Mouse (Mus musculus) stomach, postnatal 0 days (tissue): ENCODE data around the gene Igsf9b. TPM values are rescaled to one million over a fixed set of nuclear protein-coding genes. Genes with fewer than 3 reads are reported as not detected.
A peak's percentile ranks its signal among the peaks of the same experiment; 100 is the strongest.

ENCODE experiments used
- ATAC-seq: fragments of 200-750 bp; cut with Nextera tagmentation; 2 replicates; pipeline ENCODE4 v1.8.0; 2017; ENCODE audit not compliant: low FRiP score, low TSS enrichment
- DNase-seq: peaks from one replicate; pipeline ENCODE4 v3.0.0-alpha.2; 2016; ENCODE audit warnings: low spot score
- H3K27ac ChIP-seq: fragments of 300-500 bp; sonication (generic); replicated peaks from 2 replicates; pipeline ENCODE4 v1.5.1; 2014; ENCODE audit warnings: mild to moderate bottlenecking, control low read depth
- H3K27me3 ChIP-seq: fragments of 300-500 bp; sonication (generic); 2 replicates; pipeline ENCODE4 v1.6.1; 2014; ENCODE audit warnings: low read length; ENCODE audit not compliant: control insufficient read depth, insufficient read depth
- H3K36me3 ChIP-seq: fragments of 300-500 bp; sonication (generic); 2 replicates; pipeline ENCODE4 v1.6.1; 2014; ENCODE audit warnings: low read length, mixed read lengths; ENCODE audit not compliant: control insufficient read depth, insufficient read depth
- H3K4me1 ChIP-seq: fragments of 300-500 bp; sonication (generic); replicated peaks from 2 replicates; pipeline ENCODE4 v1.6.1; 2014; ENCODE audit warnings: antibody characterized with exemption; ENCODE audit not compliant: control insufficient read depth, insufficient read depth
- H3K4me2 ChIP-seq: fragments of 300-500 bp; sonication (generic); replicated peaks from 2 replicates; pipeline ENCODE4 v1.6.1; 2014; ENCODE audit warnings: low read depth, mild to moderate bottlenecking, control low read depth, moderate library complexity
- H3K4me3 ChIP-seq: fragments of 300-500 bp; sonication (generic); 2 replicates; pipeline ENCODE4 v1.5.1; 2014; ENCODE audit warnings: low read depth, low read length, control low read depth
- H3K9ac ChIP-seq: fragments of 300-500 bp; sonication (generic); 2 replicates; pipeline ENCODE4 v1.6.1; 2014; ENCODE audit warnings: mild to moderate bottlenecking, low read length, control low read depth, mixed read lengths
- H3K9me3 ChIP-seq: fragments of 300-500 bp; sonication (generic); 2 replicates; pipeline ENCODE4 v1.6.1; 2016; ENCODE audit warnings: low read length; ENCODE audit not compliant: control insufficient read depth
- CTCF ChIP-seq: IDR thresholded peaks from 2 replicates; pipeline ENCODE4 v1.5.1; 2016; ENCODE audit warnings: antibody characterized with exemption, low read depth, mild to moderate bottlenecking, moderate library complexity
- EP300 ChIP-seq: optimal IDR thresholded peaks from 2 replicates; pipeline ENCODE3; 2016; ENCODE audit warnings: antibody characterized with exemption
- WGBS: fragments of 180-500 bp; shearing (Covaris S2); extraction: QIAGEN DNeasy Blood & Tissue Kit; methylation state at CpG from one replicate; pipeline ENCODE4 v1.1.7; 2014; 5-methylcytosine and 5-hydroxymethylcytosine counted together
- polyA plus RNA-seq: library from polyadenylated mRNA; unstranded; fragments of >200 nt; fragmentation: Nextera tagmentation; extraction: Ambion mirVana; gene quantifications from 2 replicates; pipeline ENCODE4 v1.2.1, GENCODE M21; 2015

Igsf9b gene
- polyA plus RNA-seq, 1 experiment from 2014 or later: 6.0 TPM

GRCm38 (mm10) chr9:27325920-27326319 lies 26.9 kb downstream of the Igsf9b start:
- TF ChIP-seq EP300 (no peak), CTCF (peak; percentile 92)
- ATAC-seq (no peak), DNase-seq (peak; percentile 69)
- no peak overlapping the region for H3K4me2 ChIP-seq
- no peaks in the 10 kb centered on the region for H3K36me3 ChIP-seq
- 38% methylated on average over 2 of the region's 2 CpGs for WGBS
- H3K4me1 ChIP-seq: no peaks in the 10 kb centered on the region
- H3K27me3 ChIP-seq: no peaks in the 10 kb centered on the region
- H3K4me3 ChIP-seq: no peak overlapping the region
- H3K9ac ChIP-seq: no peak overlapping the region
- H3K9me3 ChIP-seq: no peaks in the 10 kb centered on the region
- H3K27ac ChIP-seq: no peak overlapping the region

- no peak for DNase-seq
- TF ChIP-seq CTCF (no peak), EP300 (no peak)
Observed at GRCm38 (mm10) chr9:27327558-27327957, 28.6 kb downstream of the Igsf9b start.

GRCm38 (mm10) chr9:27330374-27330773 lies 31.4 kb downstream of the Igsf9b start:
- H3K36me3 ChIP-seq: no peaks in the 10 kb centered on the region
- TF ChIP-seq EP300: no peak
- TF ChIP-seq CTCF: no peak
- 78% methylated on average over 4 of the region's 4 CpGs for WGBS
- H3K4me3 ChIP-seq: no peak overlapping the region
- no peaks in the 10 kb centered on the region for H3K27me3 ChIP-seq
- ATAC-seq (no peak), DNase-seq (no peak)
- H3K9me3 ChIP-seq: no peaks in the 10 kb centered on the region
- no peak overlapping the region for H3K4me2 ChIP-seq
- no peak overlapping the region for H3K27ac ChIP-seq
- H3K4me1 ChIP-seq: no peaks in the 10 kb centered on the region
- no peak overlapping the region for H3K9ac ChIP-seq

More at GRCm38 (mm10) chr9:27327558-27327957, 28.6 kb downstream of the Igsf9b start:
- H3K4me1 ChIP-seq: no peaks in the 10 kb centered on the region
- no peak for ATAC-seq
- H3K36me3 ChIP-seq: no peaks in the 10 kb centered on the region
- no peaks in the 10 kb centered on the region for H3K27me3 ChIP-seq
- H3K27ac ChIP-seq: no peak overlapping the region
- no peak overlapping the region for H3K9ac ChIP-seq
- no peak overlapping the region for H3K4me2 ChIP-seq
- WGBS: 84% methylated on average over 3 of the region's 3 CpGs
- no peaks in the 10 kb centered on the region for H3K9me3 ChIP-seq
- H3K4me3 ChIP-seq: no peak overlapping the region

DNA sequence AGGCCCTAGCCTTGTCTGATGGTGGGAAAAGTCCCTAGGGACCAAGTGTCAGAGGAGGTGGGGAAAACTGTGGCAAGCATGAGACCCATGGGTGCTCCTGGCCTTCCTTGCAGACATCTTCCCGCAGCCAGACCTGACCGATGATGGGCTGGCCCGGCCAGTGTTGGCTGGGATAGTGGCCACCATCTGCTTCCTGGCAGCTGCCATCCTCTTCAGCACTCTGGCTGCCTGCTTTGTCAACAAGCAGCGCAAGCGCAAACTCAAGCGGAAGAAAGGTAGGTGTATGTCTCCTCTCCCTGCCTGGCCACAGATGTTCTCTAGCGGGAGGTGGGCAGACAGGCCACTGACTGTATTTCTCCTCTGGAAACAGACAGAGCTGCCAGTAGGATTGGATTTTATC lies 32.5 kb downstream of the Igsf9b start:
- DNase-seq (no peak), ATAC-seq (no peak)
- no peak overlapping the region for H3K9ac ChIP-seq
- TF ChIP-seq CTCF (no peak), EP300 (no peak)
- H3K9me3 ChIP-seq: no peaks in the 10 kb centered on the region
- no peak overlapping the region for H3K4me3 ChIP-seq
- H3K4me2 ChIP-seq: no peak overlapping the region
- no peak overlapping the region for H3K27ac ChIP-seq
- 94% methylated on average over 7 of the region's 7 CpGs for WGBS
- no peaks in the 10 kb centered on the region for H3K4me1 ChIP-seq
- H3K36me3 ChIP-seq: no peaks in the 10 kb centered on the region
- no peaks in the 10 kb centered on the region for H3K27me3 ChIP-seq

DNA sequence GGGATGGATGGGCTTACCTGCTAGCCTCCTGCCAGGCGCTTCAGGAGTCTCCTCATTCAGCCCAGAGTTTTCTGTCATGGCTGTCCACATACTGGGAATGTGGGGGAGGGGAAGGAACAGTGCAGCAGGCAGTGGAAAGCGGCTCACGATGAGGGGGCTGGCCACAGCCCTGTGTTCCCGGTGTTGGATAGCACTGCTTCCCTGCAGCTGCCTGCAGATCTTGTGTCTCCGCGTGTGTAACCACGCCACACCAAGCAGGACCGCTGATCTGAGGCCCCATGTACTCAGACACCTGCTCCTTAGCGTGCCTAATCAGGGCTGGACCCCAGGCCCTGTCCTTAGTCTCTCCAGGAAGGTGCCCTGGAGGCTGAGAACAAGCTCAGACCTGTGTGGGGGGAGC lies 35.9 kb downstream of the Igsf9b start:
- Histone ChIP-seq H3K36me3 (no peaks in the 10 kb centered on the region), H3K27me3 (no peaks in the 10 kb centered on the region), H3K4me2 (no peak overlapping the region), H3K9me3 (no peaks in the 10 kb centered on the region), H3K4me1 (no peaks in the 10 kb centered on the region), H3K9ac (no peak overlapping the region), H3K4me3 (no peak overlapping the region), H3K27ac (no peak overlapping the region)
- WGBS: 83% methylated on average over 9 of the region's 9 CpGs
- DNase-seq: no peak
- TF ChIP-seq EP300: no peak
- TF ChIP-seq CTCF: no peak
- no peak for ATAC-seq

DNA sequence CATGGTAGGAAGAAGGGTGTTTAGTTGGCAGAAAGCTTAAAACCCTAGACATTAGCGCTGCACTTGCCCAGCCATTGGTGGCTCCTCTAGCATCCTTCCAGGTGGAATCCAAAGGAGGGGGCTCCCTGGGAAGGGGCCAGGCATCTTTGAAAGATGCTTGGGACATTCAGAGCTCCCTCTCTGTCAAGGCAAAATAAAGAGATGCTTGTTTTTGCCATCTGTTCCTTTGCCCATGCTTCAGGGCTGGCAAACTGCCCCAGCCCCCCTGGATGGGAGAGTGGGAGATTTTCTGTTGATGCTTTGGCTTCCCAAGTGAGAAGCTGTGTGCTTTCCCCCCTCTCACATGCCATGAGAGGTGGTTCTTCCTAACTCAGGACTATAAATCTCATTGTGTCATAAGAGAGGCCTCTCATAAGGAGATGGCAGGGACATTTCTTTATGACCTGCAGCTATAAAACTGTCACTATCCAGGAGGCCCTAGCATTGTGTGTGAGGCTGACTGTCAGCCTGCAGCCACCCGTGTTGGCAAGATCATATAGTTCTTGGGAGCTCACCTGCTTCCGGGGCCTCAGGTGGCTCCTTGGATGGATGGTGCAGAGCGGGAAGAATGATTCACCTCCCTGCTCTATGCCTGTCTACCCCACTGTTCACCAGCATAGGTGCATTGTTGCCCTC lies 38.1 kb downstream of the Igsf9b start:
- Histone ChIP-seq H3K27me3 (no peaks in the 10 kb centered on the region), H3K9ac (no peak overlapping the region), H3K4me1 (no peaks in the 10 kb centered on the region), H3K4me2 (no peak overlapping the region), H3K4me3 (no peak overlapping the region), H3K27ac (no peak overlapping the region), H3K36me3 (no peaks in the 10 kb centered on the region), H3K9me3 (no peaks in the 10 kb centered on the region)
- no peak for TF ChIP-seq EP300
- no peak for TF ChIP-seq CTCF
- no peak for DNase-seq
- 96% methylated on average over 4 of the region's 4 CpGs for WGBS
- ATAC-seq: no peak
